Mouse (Mus musculus) liver, postnatal 0 days (tissue): ENCODE measurements at regions not wholly inside any gene's neighbourhood (a gene's known extent, or its start where the extent isn't known, plus 50 kb on each side); places are given as distances from the start of the nearest gene placed in this dataset.

Source experiments
- CTCF ChIP-seq: sonication (generic); IDR thresholded peaks from 2 replicates; pipeline ENCODE4 v1.5.1; 2016; ENCODE audit warnings: antibody characterized with exemption, low read depth
- EP300 ChIP-seq: IDR thresholded peaks from 2 replicates; pipeline ENCODE4 v1.6.1; 2016; ENCODE audit warnings: antibody characterized with exemption, low read depth, mild to moderate bottlenecking

DNA sequence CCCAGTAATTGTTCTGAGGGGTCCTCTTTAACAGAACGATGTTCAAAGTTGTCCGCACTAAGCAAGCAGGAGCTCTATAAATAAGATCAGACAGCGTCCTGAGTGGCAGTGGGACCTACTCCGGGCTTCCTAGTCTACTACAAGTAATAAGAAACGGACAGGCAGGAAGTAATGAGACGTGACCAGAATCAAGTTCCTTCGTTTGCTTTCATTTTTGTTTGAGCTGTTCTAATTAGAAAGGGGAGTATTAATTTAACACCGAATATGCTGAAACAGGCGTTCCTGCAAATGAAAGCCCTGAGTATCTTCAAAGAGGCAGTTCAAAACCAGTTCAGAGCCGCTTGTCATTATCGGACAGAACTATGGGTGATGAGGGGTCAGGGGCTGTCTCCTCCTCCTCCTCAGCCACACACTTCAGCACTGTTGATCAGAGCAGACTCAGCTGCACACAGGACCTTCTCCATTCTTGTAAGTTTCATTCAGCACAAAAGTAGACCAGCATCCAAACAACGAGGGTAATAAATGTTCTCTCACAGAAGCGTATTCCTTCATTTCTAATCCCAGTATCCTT lies 439.2 kb upstream of the Intu start:
- no peak for TF ChIP-seq EP300
- TF ChIP-seq CTCF: no peak
